Mouse (Mus musculus): ENCODE results near the gene Bmp4. TPM values are rescaled to one million over a fixed set of nuclear protein-coding genes. Genes with fewer than 3 reads are reported as not detected.

Bmp4 gene
- 10.1 and 17.9 TPM in 2 replicates for total RNA-seq (2014; rRNA removed; ENCODE audit: low replicate concordance)
- polyA plus RNA-seq (2015; fragmentation: Nextera tagmentation; extraction: Ambion mirVana): 5.3 and 6.3 TPM in 2 replicates

GRCm38 (mm10) chr14:46390249-46390775 is at the start of gene Bmp4:
TSS of gene Bmp4 (minus strand) at chr14:46390669.
- Histone ChIP-seq H3K4me2 (ENCODE audit: low read depth, low read length) (peak within 1 kb of the TSS; percentile 76), H3K9me3 (replicated peaks; ENCODE audit: control insufficient read depth, low read length) (no peaks in the 10 kb centered on the region), H3K27me3 (ENCODE audit: control insufficient read depth, insufficient read depth, low read length) (peaks cover 43% of the 10 kb centered on the region), H3K9ac (replicated peaks; ENCODE audit: low read depth, low read length) (no peak within 1 kb of the TSS), H3K4me3 (ENCODE audit: low read depth, low read length) (peak within 1 kb of the TSS; percentile 61), H3K36me3 (replicated peaks; ENCODE audit: control insufficient read depth, insufficient read depth, low read length) (no peaks in the 10 kb centered on the region), H3K4me1 (ENCODE audit: control insufficient read depth, insufficient read depth) (peaks cover 8% of the 10 kb centered on the region; the same call in 1 of the 2 replicates), H3K27ac (ENCODE audit: low read depth) (no peak within 1 kb of the TSS)
- 5% methylated on average over 26 of the region's 26 CpGs for WGBS
- no peak for TF ChIP-seq EP300 (IDR thresholded peaks at IDR 0.05; ENCODE audit: low read depth)
- no peak for TF ChIP-seq CTCF (IDR thresholded peaks at IDR 0.05; ENCODE audit: low read depth)
- no peak for ATAC-seq (ENCODE audit: insufficient read depth, low read depth)
- DNase-seq (ENCODE audit: low spot score): no peak

- Histone ChIP-seq H3K27ac (ENCODE audit: low read depth) (no peak overlapping the region), H3K4me3 (ENCODE audit: low read depth, low read length) (no peak overlapping the region), H3K4me2 (ENCODE audit: low read depth, low read length) (no peak overlapping the region), H3K4me1 (ENCODE audit: control insufficient read depth, insufficient read depth) (no peaks in the 10 kb centered on the region), H3K9me3 (replicated peaks; ENCODE audit: control insufficient read depth, low read length) (no peaks in the 10 kb centered on the region), H3K27me3 (ENCODE audit: control insufficient read depth, insufficient read depth, low read length) (no peaks in the 10 kb centered on the region), H3K9ac (replicated peaks; ENCODE audit: low read depth, low read length) (no peak overlapping the region), H3K36me3 (replicated peaks; ENCODE audit: control insufficient read depth, insufficient read depth, low read length) (no peaks in the 10 kb centered on the region)
- TF ChIP-seq EP300 (IDR thresholded peaks at IDR 0.05; ENCODE audit: low read depth) (no peak), CTCF (IDR thresholded peaks at IDR 0.05; ENCODE audit: low read depth) (no peak)
- ATAC-seq (ENCODE audit: insufficient read depth, low read depth) (no peak), DNase-seq (ENCODE audit: low spot score) (no peak)
- WGBS: 73% methylated on average over 5 of the region's 5 CpGs
Observed at GRCm38 (mm10) chr14:46439461-46440048, 49.1 kb upstream of the Bmp4 start.

- DNase-seq (ENCODE audit: low spot score) (no peak), ATAC-seq (ENCODE audit: insufficient read depth, low read depth) (no peak)
- Histone ChIP-seq H3K4me1 (ENCODE audit: control insufficient read depth, insufficient read depth) (no peaks in the 10 kb centered on the region), H3K27me3 (ENCODE audit: control insufficient read depth, insufficient read depth, low read length) (no peaks in the 10 kb centered on the region), H3K9ac (replicated peaks; ENCODE audit: low read depth, low read length) (no peak overlapping the region), H3K4me3 (ENCODE audit: low read depth, low read length) (no peak overlapping the region), H3K4me2 (ENCODE audit: low read depth, low read length) (no peak overlapping the region), H3K36me3 (replicated peaks; ENCODE audit: control insufficient read depth, insufficient read depth, low read length) (no peaks in the 10 kb centered on the region), H3K9me3 (replicated peaks; ENCODE audit: control insufficient read depth, low read length) (no peaks in the 10 kb centered on the region), H3K27ac (ENCODE audit: low read depth) (no peak overlapping the region)
- TF ChIP-seq EP300 (IDR thresholded peaks at IDR 0.05; ENCODE audit: low read depth) (no peak), CTCF (IDR thresholded peaks at IDR 0.05; ENCODE audit: low read depth) (no peak)
- 24% methylated on average over 9 of the region's 9 CpGs for WGBS
Observed at GRCm38 (mm10) chr14:46436471-46437090, 46.1 kb upstream of the Bmp4 start.

GRCm38 (mm10) chr14:46430231-46430630 is 39.8 kb upstream of the Bmp4 start:
- no peaks in the 10 kb centered on the region for H3K4me1 ChIP-seq (ENCODE audit: control insufficient read depth, insufficient read depth)
- H3K27me3 ChIP-seq (ENCODE audit: control insufficient read depth, insufficient read depth, low read length): no peaks in the 10 kb centered on the region
- H3K27ac ChIP-seq (ENCODE audit: low read depth): no peak overlapping the region
- no peaks in the 10 kb centered on the region for H3K9me3 ChIP-seq (replicated peaks; ENCODE audit: control insufficient read depth, low read length)
- H3K4me2 ChIP-seq (ENCODE audit: low read depth, low read length): no peak overlapping the region
- ATAC-seq (ENCODE audit: insufficient read depth, low read depth): no peak
- no peaks in the 10 kb centered on the region for H3K36me3 ChIP-seq (replicated peaks; ENCODE audit: control insufficient read depth, insufficient read depth, low read length)
- H3K4me3 ChIP-seq (ENCODE audit: low read depth, low read length): no peak overlapping the region
- H3K9ac ChIP-seq (replicated peaks; ENCODE audit: low read depth, low read length): no peak overlapping the region
- no peak for DNase-seq (ENCODE audit: low spot score)
- WGBS: 92% methylated on average over 5 of the region's 5 CpGs
- TF ChIP-seq EP300 (IDR thresholded peaks at IDR 0.05; ENCODE audit: low read depth) (no peak), CTCF (IDR thresholded peaks at IDR 0.05; ENCODE audit: low read depth) (no peak)

GRCm38 (mm10) chr14:46427251-46427650 is 36.8 kb upstream of the Bmp4 start:
- Histone ChIP-seq H3K27me3 (ENCODE audit: control insufficient read depth, insufficient read depth, low read length) (no peaks in the 10 kb centered on the region), H3K9me3 (replicated peaks; ENCODE audit: control insufficient read depth, low read length) (no peaks in the 10 kb centered on the region), H3K4me3 (ENCODE audit: low read depth, low read length) (no peak overlapping the region), H3K36me3 (replicated peaks; ENCODE audit: control insufficient read depth, insufficient read depth, low read length) (no peaks in the 10 kb centered on the region), H3K4me1 (ENCODE audit: control insufficient read depth, insufficient read depth) (no peaks in the 10 kb centered on the region), H3K4me2 (ENCODE audit: low read depth, low read length) (no peak overlapping the region), H3K9ac (replicated peaks; ENCODE audit: low read depth, low read length) (no peak overlapping the region), H3K27ac (ENCODE audit: low read depth) (no peak overlapping the region)
- 93% methylated on average over 13 of the region's 13 CpGs for WGBS
- DNase-seq (ENCODE audit: low spot score): no peak
- ATAC-seq (ENCODE audit: insufficient read depth, low read depth): no peak
- TF ChIP-seq EP300 (IDR thresholded peaks at IDR 0.05; ENCODE audit: low read depth) (no peak), CTCF (IDR thresholded peaks at IDR 0.05; ENCODE audit: low read depth) (no peak)

All from heart, postnatal 0 days (tissue).